Mouse (Mus musculus) kidney, adult 2 months (tissue): ENCODE data around the gene Trim30a.

Experiments used
- CTCF ChIP-seq: fragments of 200-500 bp; conservative IDR thresholded peaks from 2 replicates; pipeline ENCODE4 v1.5.1; 2011; ENCODE audit warnings: low read depth, mild to moderate bottlenecking, control low read depth, low read length, moderate library complexity, mixed read lengths; ENCODE audit not compliant: insufficient read depth, insufficient read length
- POLR2A ChIP-seq: fragments of 200-500 bp; IDR thresholded peaks from one replicate; pipeline ENCODE4 v1.6.1; 2011; ENCODE audit warnings: low read depth, low read length, control low read depth

DNA sequence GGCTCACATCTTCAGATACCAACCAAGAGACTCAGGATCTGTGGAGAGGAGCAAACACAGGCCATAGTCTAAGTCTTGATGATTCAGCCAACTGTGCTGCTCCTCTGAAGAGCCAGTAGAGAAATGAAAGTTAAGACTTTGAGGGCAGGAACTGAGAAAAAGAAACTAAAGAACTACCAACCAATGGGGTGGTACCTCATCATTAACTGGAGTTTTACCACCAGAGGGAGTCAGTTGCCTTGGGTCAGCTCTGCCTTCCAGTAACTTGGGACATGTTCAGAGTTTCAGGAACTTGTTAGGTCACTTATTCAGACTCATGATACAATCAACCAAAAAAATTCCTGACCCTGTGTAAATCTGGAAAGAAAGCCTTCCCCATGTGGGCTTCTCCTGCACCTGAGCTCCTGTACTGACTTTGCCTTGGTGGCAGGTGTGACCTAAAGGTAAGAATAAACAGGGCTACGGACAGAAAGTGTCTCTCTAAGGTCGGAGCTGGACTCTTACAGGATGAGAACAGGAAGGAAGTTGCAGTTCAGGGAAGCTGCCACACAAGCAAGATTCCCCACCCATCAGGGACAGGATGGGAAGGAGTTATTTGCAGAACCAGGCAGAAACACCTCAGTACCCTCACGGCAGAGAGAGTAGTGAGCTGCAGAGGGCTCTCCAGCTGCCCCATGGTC lies at the start of gene Trim30a:
- peak; percentile 27; the same call in 1 of the 2 replicates for TF ChIP-seq CTCF
- no peak for TF ChIP-seq POLR2A
